Mouse (Mus musculus) monocyte, adult 2 months (primary cell): ENCODE measurements around the gene Mrc2.
A peak's percentile ranks its signal among the peaks of the same experiment; 100 is the strongest.

ENCODE experiments used
- DNase-seq, 2 experiments: peaks; one replicate each; pipeline ENCODE4 v3.0.0; 2022; ENCODE audit warnings: low spot score in 2 of 2, low read depth in 1 of 2

Gene Mrc2

GRCm38 (mm10) chr11:105310197-105310596, 17.8 kb downstream of the Mrc2 start:
- no peak for DNase-seq

GRCm38 (mm10) chr11:105311291-105311975, 19.0 kb downstream of the Mrc2 start:
- no peak for DNase-seq

- no peak for DNase-seq
Observed at GRCm38 (mm10) chr11:105312311-105312942, 20.0 kb downstream of the Mrc2 start.

- DNase-seq = no peak
Observed at GRCm38 (mm10) chr11:105312972-105313632, 20.7 kb downstream of the Mrc2 start.

- no peak for DNase-seq
Observed at GRCm38 (mm10) chr11:105313633-105314014, 21.2 kb downstream of the Mrc2 start.

GRCm38 (mm10) chr11:105315296-105315695, 22.9 kb downstream of the Mrc2 start:
- DNase-seq = no peak

GRCm38 (mm10) chr11:105316121-105316520, 23.7 kb downstream of the Mrc2 start:
- no peak for DNase-seq

GRCm38 (mm10) chr11:105317769-105318168, 25.3 kb downstream of the Mrc2 start:
- no peak for DNase-seq

GRCm38 (mm10) chr11:105321090-105321489, 28.6 kb downstream of the Mrc2 start:
- no peak for DNase-seq

- no peak for DNase-seq
Observed at GRCm38 (mm10) chr11:105323530-105323929, 31.1 kb downstream of the Mrc2 start.

- DNase-seq = no peak
Observed at GRCm38 (mm10) chr11:105327101-105327500, 34.7 kb downstream of the Mrc2 start.

GRCm38 (mm10) chr11:105329962-105330361, 37.5 kb downstream of the Mrc2 start:
- DNase-seq = no peak

- no peak for DNase-seq
Observed at GRCm38 (mm10) chr11:105331129-105331528, 38.7 kb downstream of the Mrc2 start.

- no peak for DNase-seq
Observed at GRCm38 (mm10) chr11:105331732-105332131, 39.3 kb downstream of the Mrc2 start.

GRCm38 (mm10) chr11:105332468-105332867, 40.0 kb downstream of the Mrc2 start:
- no peak for DNase-seq

- DNase-seq = no peak
Observed at GRCm38 (mm10) chr11:105333867-105334670, 41.6 kb downstream of the Mrc2 start.

- no peak for DNase-seq
Observed at GRCm38 (mm10) chr11:105338596-105339390, 46.4 kb downstream of the Mrc2 start.

GRCm38 (mm10) chr11:105345284-105345683, 52.8 kb downstream of the Mrc2 start:
- DNase-seq = no peak

GRCm38 (mm10) chr11:105347162-105348161, 55.0 kb downstream of the Mrc2 start:
- DNase-seq = peak; percentile 26 to 34
